Mouse (Mus musculus) cerebellum, adult 2 months (tissue): ENCODE measurements around the gene Smdt1. TPM values are rescaled to one million over a fixed set of nuclear protein-coding genes. Genes with fewer than 3 reads are reported as not detected.
A peak's percentile ranks its signal among the peaks of the same experiment; 100 is the strongest.

ENCODE experiments used
- DNase-seq, 2 experiments: peaks; one replicate each; pipeline ENCODE4 v3.0.0; 2021
- H3K27ac ChIP-seq: fragments of 200-500 bp; 2 replicates; pipeline ENCODE4 v1.5.1; 2012; ENCODE audit warnings: low read length, control low read depth, inconsistent platforms; ENCODE audit not compliant: insufficient read depth
- H3K27me3 ChIP-seq: fragments of 200-500 bp; 2 replicates; pipeline ENCODE4 v1.6.1; 2012; ENCODE audit warnings: inconsistent platforms, mild to moderate bottlenecking, low read length, moderate library complexity; ENCODE audit not compliant: control insufficient read depth, insufficient read depth
- H3K4me1 ChIP-seq: fragments of 200-500 bp; 2 replicates; pipeline ENCODE4 v1.6.1; 2011; ENCODE audit warnings: low read length; ENCODE audit not compliant: control insufficient read depth, insufficient read depth
- H3K4me3 ChIP-seq: fragments of 200-500 bp; replicated peaks from 2 replicates; pipeline ENCODE3; 2011; ENCODE audit warnings: mild to moderate bottlenecking, low read depth, low read length, control low read depth; ENCODE audit not compliant: insufficient read depth
- CTCF ChIP-seq: fragments of 200-500 bp; IDR thresholded peaks from 2 replicates; pipeline ENCODE4 v1.5.1; 2011; ENCODE audit warnings: low read depth, mild to moderate bottlenecking, control low read depth, low read length, moderate library complexity, borderline replicate concordance; ENCODE audit not compliant: insufficient read depth
- POLR2A ChIP-seq: fragments of 200-500 bp; IDR thresholded peaks from 2 replicates; pipeline ENCODE4 v1.6.1; 2011; ENCODE audit warnings: low read length, control low read depth, borderline replicate concordance; ENCODE audit not compliant: insufficient read depth
- WGBS: fragments of 180-500 bp; shearing (Covaris S2); methylation state at CpG from one replicate; pipeline ENCODE4 v1.1.7; 2018; 5-methylcytosine and 5-hydroxymethylcytosine counted together
- polyA plus RNA-seq: library from polyadenylated mRNA; depleted of rRNA; stranded (reverse); fragments of >200 nt; gene quantifications from 2 replicates; pipeline ENCODE4 v1.2.3, GENCODE M21; 2012

The Smdt1 gene
- polyA plus RNA-seq, 1 experiment = 332 TPM

DNA sequence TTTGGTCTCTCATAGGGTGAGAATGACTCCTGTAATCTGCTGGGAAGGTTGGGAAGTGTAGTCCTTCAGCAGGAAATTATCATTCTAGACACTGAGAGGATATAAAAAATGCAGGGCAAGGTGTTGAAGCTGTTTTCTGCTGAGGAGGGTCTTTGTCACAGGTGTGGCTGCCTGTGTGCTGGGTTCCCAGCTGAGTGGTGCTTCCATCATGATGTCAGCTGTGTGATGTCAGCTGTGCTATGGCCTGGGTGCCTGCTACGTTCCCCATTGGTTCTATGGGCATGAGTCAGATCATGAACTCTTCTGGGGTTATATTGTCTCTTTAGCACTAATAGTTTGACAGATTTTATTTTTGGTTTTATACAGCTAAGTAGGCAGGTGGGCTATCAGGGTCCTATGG is 30.1 kb downstream of the Smdt1 start:
- DNase-seq = no peak
- Histone ChIP-seq H3K27ac (no peak overlapping the region), H3K4me1 (no peaks in the 10 kb centered on the region), H3K27me3 (no peaks in the 10 kb centered on the region), H3K4me3 (no peak overlapping the region)
- no peak for TF ChIP-seq POLR2A
- no peak for TF ChIP-seq CTCF
- 81% methylated on average over 1 of the region's 1 CpGs for WGBS

- 93% methylated on average over 6 of the region's 6 CpGs for WGBS
- TF ChIP-seq CTCF (no peak), POLR2A (no peak)
- Histone ChIP-seq H3K27ac (no peak overlapping the region), H3K4me1 (no peaks in the 10 kb centered on the region), H3K27me3 (no peaks in the 10 kb centered on the region), H3K4me3 (no peak overlapping the region)
- no peak for DNase-seq
Measured at GRCm38 (mm10) chr15:82372446-82372845, 33.7 kb downstream of the Smdt1 start.

- TF ChIP-seq POLR2A (no peak), CTCF (no peak)
- Histone ChIP-seq H3K27me3 (no peaks in the 10 kb centered on the region), H3K27ac (no peak overlapping the region), H3K4me1 (no peaks in the 10 kb centered on the region), H3K4me3 (no peak overlapping the region)
- 58% methylated on average over 5 of the region's 5 CpGs for WGBS
- no peak for DNase-seq
Measured at GRCm38 (mm10) chr15:82372991-82373390, 34.2 kb downstream of the Smdt1 start.

DNA sequence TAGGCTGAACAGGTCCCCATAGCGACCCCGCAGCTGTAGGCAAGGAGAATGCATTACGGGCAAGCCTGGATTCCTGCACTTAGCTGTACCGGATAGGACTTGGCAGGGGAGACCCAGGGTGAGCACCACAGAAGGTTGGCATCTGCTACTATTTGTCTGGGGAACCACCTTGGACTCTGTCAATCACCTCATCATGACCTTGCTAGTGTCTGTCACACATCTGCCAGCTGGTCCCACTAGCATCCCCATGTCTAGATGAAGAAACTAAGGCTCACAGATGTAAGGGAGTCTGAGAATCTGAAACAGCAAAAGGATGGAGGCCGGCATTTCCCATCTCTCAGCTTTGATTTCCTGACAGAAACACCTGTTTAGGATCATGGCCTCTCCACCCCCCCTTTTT is 35.7 kb downstream of the Smdt1 start:
- H3K27me3 ChIP-seq = no peaks in the 10 kb centered on the region
- no peaks in the 10 kb centered on the region for H3K4me1 ChIP-seq
- H3K27ac ChIP-seq = no peak overlapping the region
- TF ChIP-seq CTCF (no peak), POLR2A (no peak)
- no peak overlapping the region for H3K4me3 ChIP-seq
- no peak for DNase-seq
- 62% methylated on average over 5 of the region's 5 CpGs for WGBS

GRCm38 (mm10) chr15:82375855-82376254 is 37.1 kb downstream of the Smdt1 start:
- Histone ChIP-seq H3K27ac (no peak overlapping the region; the same call in 1 of the 2 replicates), H3K4me1 (no peaks in the 10 kb centered on the region), H3K27me3 (no peaks in the 10 kb centered on the region), H3K4me3 (no peak overlapping the region)
- 85% methylated on average over 9 of the region's 9 CpGs for WGBS
- no peak for DNase-seq
- TF ChIP-seq CTCF (no peak), POLR2A (no peak)

- Histone ChIP-seq H3K4me3 (no peak overlapping the region), H3K27me3 (no peaks in the 10 kb centered on the region), H3K4me1 (no peaks in the 10 kb centered on the region), H3K27ac (peak overlapping the region; percentile 59; the same call in 1 of the 2 replicates)
- TF ChIP-seq CTCF (no peak), POLR2A (no peak)
- 28% methylated on average over 17 of the region's 17 CpGs for whole genome bisulfite sequencing
- peak; percentile 17 to 54 for DNase-seq
Measured at GRCm38 (mm10) chr15:82376393-82377138, 37.8 kb downstream of the Smdt1 start.

GRCm38 (mm10) chr15:82377701-82378100 is 38.9 kb downstream of the Smdt1 start:
- no peak overlapping the region for H3K4me3 ChIP-seq
- no peaks in the 10 kb centered on the region for H3K27me3 ChIP-seq
- TF ChIP-seq CTCF (no peak), POLR2A (no peak)
- peak overlapping the region; percentile 48; the same call in 1 of the 2 replicates for H3K27ac ChIP-seq
- no peaks in the 10 kb centered on the region for H3K4me1 ChIP-seq
- DNase-seq = no peak
- 72% methylated on average over 5 of the region's 5 CpGs for WGBS

DNA sequence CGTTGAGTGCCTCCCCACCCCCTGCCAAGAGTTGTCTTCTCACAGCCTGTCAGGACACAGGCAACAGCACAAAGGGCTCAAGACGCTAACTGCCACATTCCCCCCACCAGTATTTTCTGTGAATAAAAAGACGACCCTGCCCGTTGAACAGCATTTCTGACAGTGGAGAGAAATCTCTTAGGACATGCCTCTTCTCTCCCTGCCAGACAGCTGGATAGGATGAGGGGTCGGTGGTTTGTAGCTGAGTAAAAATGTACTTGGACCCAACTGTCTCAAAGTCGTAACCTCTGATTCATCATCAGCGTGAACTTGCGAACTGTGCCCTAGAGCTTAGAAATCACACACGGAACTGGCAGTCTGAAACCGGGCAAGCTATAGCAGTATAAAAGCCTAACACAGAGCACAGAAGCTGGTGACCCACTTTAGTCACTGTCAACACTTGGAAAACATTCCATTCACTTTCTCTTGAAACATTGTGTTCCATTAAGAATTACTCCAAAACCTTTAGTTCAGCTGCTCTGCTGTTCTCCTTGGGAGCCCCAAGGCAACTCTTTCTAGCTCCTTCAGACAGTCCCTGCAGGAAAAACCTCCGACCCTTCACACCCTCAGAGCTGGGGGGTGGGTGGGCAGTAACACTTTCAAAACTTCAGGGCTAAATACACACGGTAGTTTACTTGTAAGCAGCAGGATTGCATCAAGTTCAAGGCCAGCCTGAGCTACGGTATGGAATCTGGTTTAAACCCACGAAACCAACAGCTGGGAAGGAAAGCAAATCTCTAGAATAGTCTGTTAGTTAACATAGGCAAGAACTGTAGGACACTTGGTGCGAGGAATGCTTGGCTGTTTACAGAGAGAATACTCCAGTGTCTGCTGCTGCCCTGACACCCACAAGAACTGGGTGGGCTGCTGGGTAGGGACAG is 39.8 kb downstream of the Smdt1 start:
- 58% methylated on average over 15 of the region's 15 CpGs for WGBS
- Histone ChIP-seq H3K27ac (peak overlapping the region; percentile 49; the same call in 1 of the 2 replicates), H3K4me1 (no peaks in the 10 kb centered on the region), H3K4me3 (peak overlapping the region; percentile 9), H3K27me3 (no peaks in the 10 kb centered on the region)
- no peak for DNase-seq
- TF ChIP-seq POLR2A (no peak), CTCF (no peak)
